Mouse (Mus musculus): ENCODE measurements around the gene 4933428G20Rik. TPM values are rescaled to one million over a fixed set of nuclear protein-coding genes. Genes with fewer than 3 reads are reported as not detected.

The 4933428G20Rik gene
- polyA plus RNA-seq, 1 experiment from 2014 or later = 0.59 TPM

GRCm38 (mm10) chr11:97530961-97531360, 30.8 kb upstream of the 4933428G20Rik start:
- no peak overlapping the region for H3K4me3 ChIP-seq
- WGBS = 57% methylated on average over 5 of the region's 5 CpGs
- DNase-seq (ENCODE audit: low spot score) = no peak

GRCm38 (mm10) chr11:97530069-97530468, 29.9 kb upstream of the 4933428G20Rik start:
- Histone ChIP-seq H3K4me3 (no peak overlapping the region), H3K27me3 (ENCODE audit: insufficient read depth, poor library complexity, severe bottlenecking) (peaks cover 46% of the 10 kb centered on the region), H3K4me1 (replicated peaks) (peaks cover 53% of the 10 kb centered on the region), H3K36me3 (peaks cover 20% of the 10 kb centered on the region), H3K9me3 (no peaks in the 10 kb centered on the region), H3K27ac (no peak overlapping the region)
- no peak for DNase-seq (ENCODE audit: low spot score)
- 87% methylated on average over 6 of the region's 6 CpGs for WGBS

More at GRCm38 (mm10) chr11:97530961-97531360, 30.8 kb upstream of the 4933428G20Rik start:
- H3K36me3 ChIP-seq = peaks cover 13% of the 10 kb centered on the region; the same call in 1 of the 2 replicates
- H3K27me3 ChIP-seq (ENCODE audit: insufficient read depth, poor library complexity, severe bottlenecking) = peaks cover 55% of the 10 kb centered on the region
- peaks cover 52% of the 10 kb centered on the region for H3K4me1 ChIP-seq (replicated peaks)
- H3K27ac ChIP-seq = no peak overlapping the region
- no peaks in the 10 kb centered on the region for H3K9me3 ChIP-seq

GRCm38 (mm10) chr11:97528282-97528808, 28.2 kb upstream of the 4933428G20Rik start:
- Histone ChIP-seq H3K4me1 (replicated peaks) (peaks cover 54% of the 10 kb centered on the region), H3K4me3 (no peak overlapping the region), H3K27me3 (ENCODE audit: insufficient read depth, poor library complexity, severe bottlenecking) (peaks cover 29% of the 10 kb centered on the region)

GRCm38 (mm10) chr11:97525313-97525712, 25.2 kb upstream of the 4933428G20Rik start:
- DNase-seq (ENCODE audit: low spot score) = no peak
- 92% methylated on average over 6 of the region's 6 CpGs for WGBS
- Histone ChIP-seq H3K36me3 (peaks cover 32% of the 10 kb centered on the region), H3K4me3 (no peak overlapping the region), H3K4me1 (replicated peaks) (peaks cover 50% of the 10 kb centered on the region), H3K27me3 (ENCODE audit: insufficient read depth, poor library complexity, severe bottlenecking) (peaks cover 9% of the 10 kb centered on the region; the same call in 1 of the 2 replicates), H3K27ac (0 out of 2 replicates have a peak overlapping the region, but pooled peaks have one; percentile 24), H3K9me3 (no peaks in the 10 kb centered on the region)

More at GRCm38 (mm10) chr11:97528282-97528808, 28.2 kb upstream of the 4933428G20Rik start:
- Histone ChIP-seq H3K27ac (no peak overlapping the region), H3K36me3 (peaks cover 18% of the 10 kb centered on the region), H3K9me3 (no peaks in the 10 kb centered on the region)
- WGBS = 77% methylated on average over 18 of the region's 18 CpGs
- no peak for DNase-seq (ENCODE audit: low spot score)

- WGBS = 62% methylated on average over 9 of the region's 9 CpGs
- Histone ChIP-seq H3K36me3 (peaks cover 38% of the 10 kb centered on the region), H3K4me3 (peak overlapping the region; percentile 12; the same call in 1 of the 2 replicates), H3K27me3 (ENCODE audit: insufficient read depth, poor library complexity, severe bottlenecking) (peaks cover 13% of the 10 kb centered on the region; the same call in 1 of the 2 replicates), H3K27ac (peak overlapping the region; percentile 82), H3K4me1 (replicated peaks) (peaks cover 50% of the 10 kb centered on the region), H3K9me3 (no peaks in the 10 kb centered on the region)
- no peak for DNase-seq (ENCODE audit: low spot score)
These were observed 24.2 kb upstream of the 4933428G20Rik start for GRCm38 (mm10) chr11:97524306-97524705.

GRCm38 (mm10) chr11:97523827-97524261, 23.7 kb upstream of the 4933428G20Rik start:
- 14% methylated on average over 1 of the region's 1 CpGs for WGBS
- peaks cover 50% of the 10 kb centered on the region for H3K4me1 ChIP-seq (replicated peaks)
- DNase-seq (ENCODE audit: low spot score) = peak; percentile 66
- H3K9me3 ChIP-seq = no peaks in the 10 kb centered on the region
- H3K4me3 ChIP-seq = peak overlapping the region; percentile 12
- H3K36me3 ChIP-seq = peaks cover 42% of the 10 kb centered on the region
- H3K27ac ChIP-seq = peak overlapping the region; percentile 82
- peaks cover 13% of the 10 kb centered on the region; the same call in 1 of the 2 replicates for H3K27me3 ChIP-seq (ENCODE audit: insufficient read depth, poor library complexity, severe bottlenecking)

GRCm38 (mm10) chr11:97523107-97523506, 23.0 kb upstream of the 4933428G20Rik start:
- WGBS = 83% methylated on average over 14 of the region's 14 CpGs
- peak overlapping the region; percentile 82 for H3K27ac ChIP-seq
- no peaks in the 10 kb centered on the region for H3K9me3 ChIP-seq
- no peak for DNase-seq (ENCODE audit: low spot score)
- peaks cover 50% of the 10 kb centered on the region for H3K4me1 ChIP-seq (replicated peaks)
- no peak overlapping the region for H3K4me3 ChIP-seq
- peaks cover 13% of the 10 kb centered on the region; the same call in 1 of the 2 replicates for H3K27me3 ChIP-seq (ENCODE audit: insufficient read depth, poor library complexity, severe bottlenecking)
- H3K36me3 ChIP-seq = peaks cover 50% of the 10 kb centered on the region

- WGBS = 84% methylated on average over 29 of the region's 29 CpGs
- Histone ChIP-seq H3K4me1 (replicated peaks) (peaks cover 50% of the 10 kb centered on the region), H3K4me3 (no peak overlapping the region), H3K36me3 (peaks cover 50% of the 10 kb centered on the region), H3K27me3 (ENCODE audit: insufficient read depth, poor library complexity, severe bottlenecking) (peaks cover 17% of the 10 kb centered on the region; the same call in 1 of the 2 replicates), H3K9me3 (no peaks in the 10 kb centered on the region), H3K27ac (no peak overlapping the region; the same call in 1 of the 2 replicates)
- DNase-seq (ENCODE audit: low spot score) = no peak
These were observed 21.8 kb upstream of the 4933428G20Rik start for GRCm38 (mm10) chr11:97521741-97522474.

GRCm38 (mm10) chr11:97520541-97520940, 20.4 kb upstream of the 4933428G20Rik start:
- peaks cover 20% of the 10 kb centered on the region; the same call in 1 of the 2 replicates for H3K27me3 ChIP-seq (ENCODE audit: insufficient read depth, poor library complexity, severe bottlenecking)
- WGBS = 91% methylated on average over 7 of the region's 7 CpGs

GRCm38 (mm10) chr11:97513066-97513465, 12.9 kb upstream of the 4933428G20Rik start:
- Histone ChIP-seq H3K9me3 (0 out of 2 replicates have a peak, but pooled peaks cover 3% of the 10 kb centered on the region), H3K4me1 (replicated peaks) (peaks cover 46% of the 10 kb centered on the region), H3K27ac (peak overlapping the region; percentile 80), H3K36me3 (peaks cover 16% of the 10 kb centered on the region), H3K27me3 (ENCODE audit: insufficient read depth, poor library complexity, severe bottlenecking) (0 out of 2 replicates have a peak, but pooled peaks cover 22% of the 10 kb centered on the region), H3K4me3 (0 out of 2 replicates have a peak overlapping the region, but pooled peaks have one; percentile 25)
- 68% methylated on average over 3 of the region's 3 CpGs for WGBS
- no peak for DNase-seq (ENCODE audit: low spot score)

More at GRCm38 (mm10) chr11:97520541-97520940, 20.4 kb upstream of the 4933428G20Rik start:
- Histone ChIP-seq H3K4me3 (no peak overlapping the region), H3K4me1 (replicated peaks) (peaks cover 40% of the 10 kb centered on the region), H3K36me3 (peaks cover 45% of the 10 kb centered on the region), H3K27ac (no peak overlapping the region), H3K9me3 (0 out of 2 replicates have a peak, but pooled peaks cover under 1% of the 10 kb centered on the region)
- DNase-seq (ENCODE audit: low spot score) = no peak

- Histone ChIP-seq H3K36me3 (peaks cover 16% of the 10 kb centered on the region), H3K4me3 (peak overlapping the region; percentile 25), H3K27me3 (ENCODE audit: insufficient read depth, poor library complexity, severe bottlenecking) (0 out of 2 replicates have a peak, but pooled peaks cover 22% of the 10 kb centered on the region), H3K27ac (peak overlapping the region; percentile 80), H3K4me1 (replicated peaks) (peaks cover 46% of the 10 kb centered on the region), H3K9me3 (0 out of 2 replicates have a peak, but pooled peaks cover 3% of the 10 kb centered on the region)
- DNase-seq (ENCODE audit: low spot score) = no peak
- 23% methylated on average over 6 of the region's 6 CpGs for WGBS
These were observed 12.4 kb upstream of the 4933428G20Rik start for GRCm38 (mm10) chr11:97512511-97512910.

- Histone ChIP-seq H3K27ac (peak overlapping the region; percentile 80), H3K36me3 (peaks cover 16% of the 10 kb centered on the region), H3K27me3 (ENCODE audit: insufficient read depth, poor library complexity, severe bottlenecking) (0 out of 2 replicates have a peak, but pooled peaks cover 18% of the 10 kb centered on the region), H3K4me3 (peak overlapping the region; percentile 25), H3K9me3 (0 out of 2 replicates have a peak, but pooled peaks cover 3% of the 10 kb centered on the region), H3K4me1 (replicated peaks) (peaks cover 46% of the 10 kb centered on the region)
- 35% methylated on average over 13 of the region's 13 CpGs for WGBS
- peak; percentile 63 for DNase-seq (ENCODE audit: low spot score)
These were observed 11.7 kb upstream of the 4933428G20Rik start for GRCm38 (mm10) chr11:97511661-97512369.
